Mouse (Mus musculus): ENCODE measurements around the gene Mslnl. TPM values are rescaled to one million over a fixed set of nuclear protein-coding genes. Genes with fewer than 3 reads are reported as not detected.
A peak's percentile ranks its signal among the peaks of the same experiment; 100 is the strongest.

The Mslnl gene
- polyA plus RNA-seq, 1 experiment = 0.30 TPM

GRCm38 (mm10) chr17:25756378-25757242 lies 20.8 kb downstream of the Mslnl start:
- H3K9ac ChIP-seq (ENCODE audit: low read depth, poor library complexity, severe bottlenecking) = no peak overlapping the region
- no peaks in the 10 kb centered on the region for H3K9me3 ChIP-seq (replicated peaks; ENCODE audit: control insufficient read depth, insufficient read depth, low read length, poor library complexity, severe bottlenecking)
- peak overlapping the region; percentile 94 for H3K27ac ChIP-seq (ENCODE audit: insufficient read depth, low read length)
- H3K36me3 ChIP-seq (ENCODE audit: control insufficient read depth, insufficient read depth, low read length, poor library complexity, severe bottlenecking) = no peaks in the 10 kb centered on the region
- TF ChIP-seq POLR2A (IDR thresholded peaks at IDR 0.05; ENCODE audit: insufficient read depth, low read length) (no peak), CTCF (IDR thresholded peaks at IDR 0.05; ENCODE audit: low read depth, low read length) (no peak), EP300 (IDR thresholded peaks at IDR 0.05; ENCODE audit: insufficient read depth, low read depth, low read length) (peak; percentile 86)
- H3K4me1 ChIP-seq (ENCODE audit: control insufficient read depth, insufficient read depth, low read length) = peaks cover 18% of the 10 kb centered on the region
- H3K27me3 ChIP-seq (ENCODE audit: control insufficient read depth, insufficient read depth, low read length, poor library complexity, severe bottlenecking) = no peaks in the 10 kb centered on the region
- H3K4me3 ChIP-seq (ENCODE audit: low read depth, low read length) = no peak overlapping the region

- Histone ChIP-seq H3K9me3 (replicated peaks; ENCODE audit: control insufficient read depth, insufficient read depth, low read length, poor library complexity, severe bottlenecking) (no peaks in the 10 kb centered on the region), H3K27ac (ENCODE audit: insufficient read depth, low read length) (peak overlapping the region; percentile 70), H3K9ac (ENCODE audit: low read depth, poor library complexity, severe bottlenecking) (no peak overlapping the region), H3K27me3 (ENCODE audit: control insufficient read depth, insufficient read depth, low read length, poor library complexity, severe bottlenecking) (no peaks in the 10 kb centered on the region), H3K4me1 (ENCODE audit: control insufficient read depth, insufficient read depth, low read length) (peaks cover 23% of the 10 kb centered on the region), H3K4me3 (ENCODE audit: low read depth, low read length) (no peak overlapping the region), H3K36me3 (ENCODE audit: control insufficient read depth, insufficient read depth, low read length, poor library complexity, severe bottlenecking) (no peaks in the 10 kb centered on the region)
- TF ChIP-seq CTCF (IDR thresholded peaks at IDR 0.05; ENCODE audit: low read depth, low read length) (no peak), POLR2A (IDR thresholded peaks at IDR 0.05; ENCODE audit: insufficient read depth, low read length) (no peak), EP300 (IDR thresholded peaks at IDR 0.05; ENCODE audit: insufficient read depth, low read depth, low read length) (no peak)
Measured at GRCm38 (mm10) chr17:25757691-25758090, 21.8 kb downstream of the Mslnl start.

GRCm38 (mm10) chr17:25760148-25760547 lies 24.3 kb downstream of the Mslnl start:
- Histone ChIP-seq H3K36me3 (ENCODE audit: control insufficient read depth, insufficient read depth, low read length, poor library complexity, severe bottlenecking) (no peaks in the 10 kb centered on the region), H3K9ac (ENCODE audit: low read depth, poor library complexity, severe bottlenecking) (no peak overlapping the region), H3K27ac (ENCODE audit: insufficient read depth, low read length) (no peak overlapping the region), H3K27me3 (ENCODE audit: control insufficient read depth, insufficient read depth, low read length, poor library complexity, severe bottlenecking) (no peaks in the 10 kb centered on the region), H3K9me3 (replicated peaks; ENCODE audit: control insufficient read depth, insufficient read depth, low read length, poor library complexity, severe bottlenecking) (no peaks in the 10 kb centered on the region), H3K4me1 (ENCODE audit: control insufficient read depth, insufficient read depth, low read length) (peaks cover 18% of the 10 kb centered on the region), H3K4me3 (ENCODE audit: low read depth, low read length) (no peak overlapping the region)
- TF ChIP-seq CTCF (IDR thresholded peaks at IDR 0.05; ENCODE audit: low read depth, low read length) (no peak), POLR2A (IDR thresholded peaks at IDR 0.05; ENCODE audit: insufficient read depth, low read length) (no peak), EP300 (IDR thresholded peaks at IDR 0.05; ENCODE audit: insufficient read depth, low read depth, low read length) (no peak)

GRCm38 (mm10) chr17:25761561-25761970 lies 25.7 kb downstream of the Mslnl start:
- Histone ChIP-seq H3K9me3 (replicated peaks; ENCODE audit: control insufficient read depth, insufficient read depth, low read length, poor library complexity, severe bottlenecking) (no peaks in the 10 kb centered on the region), H3K27ac (ENCODE audit: insufficient read depth, low read length) (no peak overlapping the region), H3K4me1 (ENCODE audit: control insufficient read depth, insufficient read depth, low read length) (peaks cover 12% of the 10 kb centered on the region), H3K4me3 (ENCODE audit: low read depth, low read length) (no peak overlapping the region), H3K9ac (ENCODE audit: low read depth, poor library complexity, severe bottlenecking) (no peak overlapping the region), H3K27me3 (ENCODE audit: control insufficient read depth, insufficient read depth, low read length, poor library complexity, severe bottlenecking) (no peaks in the 10 kb centered on the region), H3K36me3 (ENCODE audit: control insufficient read depth, insufficient read depth, low read length, poor library complexity, severe bottlenecking) (no peaks in the 10 kb centered on the region)
- TF ChIP-seq EP300 (IDR thresholded peaks at IDR 0.05; ENCODE audit: insufficient read depth, low read depth, low read length) = no peak
- no peak for TF ChIP-seq POLR2A (IDR thresholded peaks at IDR 0.05; ENCODE audit: insufficient read depth, low read length)
- no peak for TF ChIP-seq CTCF (IDR thresholded peaks at IDR 0.05; ENCODE audit: low read depth, low read length)

- Histone ChIP-seq H3K4me3 (ENCODE audit: low read depth, low read length) (no peak overlapping the region), H3K9ac (ENCODE audit: low read depth, poor library complexity, severe bottlenecking) (no peak overlapping the region), H3K4me1 (ENCODE audit: control insufficient read depth, insufficient read depth, low read length) (peaks cover 7% of the 10 kb centered on the region), H3K27me3 (ENCODE audit: control insufficient read depth, insufficient read depth, low read length, poor library complexity, severe bottlenecking) (no peaks in the 10 kb centered on the region), H3K36me3 (ENCODE audit: control insufficient read depth, insufficient read depth, low read length, poor library complexity, severe bottlenecking) (no peaks in the 10 kb centered on the region), H3K9me3 (replicated peaks; ENCODE audit: control insufficient read depth, insufficient read depth, low read length, poor library complexity, severe bottlenecking) (no peaks in the 10 kb centered on the region), H3K27ac (ENCODE audit: insufficient read depth, low read length) (peak overlapping the region; percentile 56; the same call in 1 of the 2 replicates)
- TF ChIP-seq CTCF (IDR thresholded peaks at IDR 0.05; ENCODE audit: low read depth, low read length) (no peak), EP300 (IDR thresholded peaks at IDR 0.05; ENCODE audit: insufficient read depth, low read depth, low read length) (no peak), POLR2A (IDR thresholded peaks at IDR 0.05; ENCODE audit: insufficient read depth, low read length) (no peak)
Measured at GRCm38 (mm10) chr17:25762591-25762990, 26.7 kb downstream of the Mslnl start.

GRCm38 (mm10) chr17:25765886-25766285 lies 30.0 kb downstream of the Mslnl start:
- TF ChIP-seq CTCF (IDR thresholded peaks at IDR 0.05; ENCODE audit: low read depth, low read length) = no peak
- TF ChIP-seq EP300 (IDR thresholded peaks at IDR 0.05; ENCODE audit: insufficient read depth, low read depth, low read length) = no peak
- no peak for TF ChIP-seq POLR2A (IDR thresholded peaks at IDR 0.05; ENCODE audit: insufficient read depth, low read length)
- Histone ChIP-seq H3K4me3 (ENCODE audit: low read depth, low read length) (no peak overlapping the region), H3K27me3 (ENCODE audit: control insufficient read depth, insufficient read depth, low read length, poor library complexity, severe bottlenecking) (no peaks in the 10 kb centered on the region), H3K27ac (ENCODE audit: insufficient read depth, low read length) (no peak overlapping the region), H3K9ac (ENCODE audit: low read depth, poor library complexity, severe bottlenecking) (no peak overlapping the region), H3K4me1 (ENCODE audit: control insufficient read depth, insufficient read depth, low read length) (peaks cover 7% of the 10 kb centered on the region), H3K9me3 (replicated peaks; ENCODE audit: control insufficient read depth, insufficient read depth, low read length, poor library complexity, severe bottlenecking) (no peaks in the 10 kb centered on the region), H3K36me3 (ENCODE audit: control insufficient read depth, insufficient read depth, low read length, poor library complexity, severe bottlenecking) (no peaks in the 10 kb centered on the region)
